Mouse (Mus musculus) forebrain, embryonic 14.5 days (tissue): ENCODE data around the gene 3110082I17Rik. TPM values are rescaled to one million over a fixed set of nuclear protein-coding genes. Genes with fewer than 3 reads are reported as not detected.

Source experiments
- ATAC-seq: fragments of 200-750 bp; cut with Nextera tagmentation; 2 replicates; pipeline ENCODE4 v1.8.0; 2017; ENCODE audit warnings: mild to moderate bottlenecking, moderate library complexity
- DNase-seq: peaks from one replicate; pipeline ENCODE4 v3.0.0-alpha.2; 2015; ENCODE audit warnings: low spot score
- H3K27ac ChIP-seq: fragments of 300-500 bp; sonication (generic); 2 replicates; pipeline ENCODE4 v1.5.1; 2014; ENCODE audit warnings: low read depth, mild to moderate bottlenecking, control low read depth, low read length, moderate library complexity
- H3K27me3 ChIP-seq: fragments of 300-500 bp; sonication (generic); replicated peaks from 2 replicates; pipeline ENCODE4 v1.6.1; 2014; ENCODE audit warnings: low read length, control low read depth, mixed read lengths; ENCODE audit not compliant: control insufficient read depth, insufficient read depth
- H3K36me3 ChIP-seq: fragments of 300-500 bp; sonication (generic); 2 replicates; pipeline ENCODE4 v1.6.1; 2014; ENCODE audit warnings: low read length, control low read depth; ENCODE audit not compliant: control insufficient read depth, insufficient read depth
- H3K4me1 ChIP-seq: fragments of 300-500 bp; sonication (generic); 2 replicates; pipeline ENCODE4 v1.6.1; 2014; ENCODE audit warnings: antibody characterized with exemption, low read length, control low read depth; ENCODE audit not compliant: control insufficient read depth, insufficient read depth
- H3K4me2 ChIP-seq: fragments of 300-500 bp; sonication (generic); 2 replicates; pipeline ENCODE4 v1.6.1; 2014; ENCODE audit warnings: mild to moderate bottlenecking, control low read depth, low read length
- H3K4me3 ChIP-seq: fragments of 300-500 bp; sonication (generic); 2 replicates; pipeline ENCODE4 v1.5.1; 2014; ENCODE audit warnings: low read depth, low read length, control low read depth
- H3K9ac ChIP-seq: fragments of 300-500 bp; sonication (generic); 2 replicates; pipeline ENCODE4 v1.6.1; 2014; ENCODE audit warnings: mild to moderate bottlenecking, low read length, control low read depth, moderate library complexity
- H3K9me3 ChIP-seq: fragments of 300-500 bp; sonication (generic); replicated peaks from 2 replicates; pipeline ENCODE4 v1.6.1; 2016; ENCODE audit warnings: low read length, control low read depth, mixed read lengths; ENCODE audit not compliant: control insufficient read depth
- WGBS: fragments of 180-500 bp; shearing (Covaris S2); extraction: QIAGEN DNeasy Blood & Tissue Kit; methylation state at CpG from one replicate; pipeline ENCODE4 v1.1.7; 2014; 5-methylcytosine and 5-hydroxymethylcytosine counted together
- polyA plus RNA-seq: library from polyadenylated mRNA; unstranded; fragments of >200 nt; fragmentation: Nextera tagmentation; extraction: Ambion mirVana; gene quantifications from 2 replicates; pipeline ENCODE4 v1.2.1, GENCODE M21; 2014

3110082I17Rik gene
- polyA plus RNA-seq, 1 experiment from 2014 or later: 14.9 TPM

GRCm38 (mm10) chr5:139381586-139382513 lies 78.5 kb downstream of the 3110082I17Rik start:
- H3K4me3 ChIP-seq: no peak overlapping the region
- no peak overlapping the region for H3K27ac ChIP-seq
- no peak overlapping the region for H3K4me2 ChIP-seq
- ATAC-seq: no peak
- no peak for DNase-seq
- no peak overlapping the region for H3K9ac ChIP-seq
- H3K4me1 ChIP-seq: peaks cover 7% of the 10 kb centered on the region
- no peaks in the 10 kb centered on the region for H3K9me3 ChIP-seq
- H3K27me3 ChIP-seq: no peaks in the 10 kb centered on the region
- WGBS: 84% methylated on average over 18 of the region's 18 CpGs
- no peaks in the 10 kb centered on the region for H3K36me3 ChIP-seq

GRCm38 (mm10) chr5:139380385-139381248 lies 79.7 kb downstream of the 3110082I17Rik start:
- peak; percentile 89 for DNase-seq
- H3K27ac ChIP-seq: no peak overlapping the region
- peak; percentile 89 for ATAC-seq

GRCm38 (mm10) chr5:139379771-139380384 lies 80.4 kb downstream of the 3110082I17Rik start:
- ATAC-seq: no peak; the same call in 1 of the 2 replicates

More at GRCm38 (mm10) chr5:139380385-139381248, 79.7 kb downstream of the 3110082I17Rik start:
- H3K4me3 ChIP-seq: peak overlapping the region; percentile 55
- H3K9ac ChIP-seq: peak overlapping the region; percentile 71
- H3K27me3 ChIP-seq: no peaks in the 10 kb centered on the region
- H3K36me3 ChIP-seq: no peaks in the 10 kb centered on the region
- WGBS: 1% methylated on average over 66 of the region's 73 CpGs
- H3K9me3 ChIP-seq: no peaks in the 10 kb centered on the region
- H3K4me1 ChIP-seq: peaks cover 7% of the 10 kb centered on the region
- peak overlapping the region; percentile 87 for H3K4me2 ChIP-seq

GRCm38 (mm10) chr5:139378986-139379629 lies 81.2 kb downstream of the 3110082I17Rik start:
- Histone ChIP-seq H3K27me3 (no peaks in the 10 kb centered on the region), H3K4me2 (no peak overlapping the region), H3K36me3 (no peaks in the 10 kb centered on the region), H3K9me3 (no peaks in the 10 kb centered on the region), H3K27ac (no peak overlapping the region), H3K4me3 (no peak overlapping the region), H3K9ac (no peak overlapping the region), H3K4me1 (peaks cover 7% of the 10 kb centered on the region)
- 73% methylated on average over 21 of the region's 21 CpGs for WGBS
- DNase-seq (no peak), ATAC-seq (no peak)

More at GRCm38 (mm10) chr5:139379771-139380384, 80.4 kb downstream of the 3110082I17Rik start:
- DNase-seq: no peak
- no peaks in the 10 kb centered on the region for H3K9me3 ChIP-seq
- H3K4me2 ChIP-seq: peak overlapping the region; percentile 87
- 18% methylated on average over 8 of the region's 8 CpGs for WGBS
- H3K27ac ChIP-seq: no peak overlapping the region
- peak overlapping the region; percentile 71 for H3K9ac ChIP-seq
- H3K36me3 ChIP-seq: no peaks in the 10 kb centered on the region
- H3K4me3 ChIP-seq: peak overlapping the region; percentile 55
- H3K4me1 ChIP-seq: peaks cover 7% of the 10 kb centered on the region
- H3K27me3 ChIP-seq: no peaks in the 10 kb centered on the region

GRCm38 (mm10) chr5:139378271-139378556 lies 82.1 kb downstream of the 3110082I17Rik start:
- no peak for DNase-seq
- WGBS: 92% methylated on average over 7 of the region's 7 CpGs
- Histone ChIP-seq H3K9me3 (no peaks in the 10 kb centered on the region), H3K27me3 (no peaks in the 10 kb centered on the region), H3K36me3 (no peaks in the 10 kb centered on the region), H3K4me1 (peaks cover 7% of the 10 kb centered on the region), H3K4me2 (no peak overlapping the region), H3K9ac (no peak overlapping the region), H3K4me3 (no peak overlapping the region), H3K27ac (no peak overlapping the region)
- ATAC-seq: no peak

GRCm38 (mm10) chr5:139377468-139378270 lies 82.7 kb downstream of the 3110082I17Rik start, which contains the start of gene Gpr146:
Gene Gpr146, plus strand, starts transcription at chr5:139377697.
- no peaks in the 10 kb centered on the region for H3K9me3 ChIP-seq
- ATAC-seq (no peak), DNase-seq (no peak)
- no peaks in the 10 kb centered on the region for H3K36me3 ChIP-seq
- no peak within 1 kb of the TSS for H3K4me2 ChIP-seq
- H3K27ac ChIP-seq: no peak within 1 kb of the TSS
- H3K9ac ChIP-seq: no peak within 1 kb of the TSS
- WGBS: 86% methylated on average over 18 of the region's 18 CpGs
- no peaks in the 10 kb centered on the region for H3K27me3 ChIP-seq
- H3K4me3 ChIP-seq: no peak within 1 kb of the TSS
- peaks cover 7% of the 10 kb centered on the region for H3K4me1 ChIP-seq

- no peak overlapping the region for H3K4me2 ChIP-seq
- ATAC-seq: no peak
- no peak overlapping the region for H3K9ac ChIP-seq
- H3K4me1 ChIP-seq: peaks cover 9% of the 10 kb centered on the region
- no peaks in the 10 kb centered on the region for H3K36me3 ChIP-seq
- H3K27me3 ChIP-seq: no peaks in the 10 kb centered on the region
- no peaks in the 10 kb centered on the region for H3K9me3 ChIP-seq
- H3K27ac ChIP-seq: no peak overlapping the region
- DNase-seq: no peak
- H3K4me3 ChIP-seq: no peak overlapping the region
- 92% methylated on average over 2 of the region's 2 CpGs for WGBS
Measured at GRCm38 (mm10) chr5:139374841-139375240, 85.5 kb downstream of the 3110082I17Rik start.
